Mouse (Mus musculus) mouse trophoblast stem cell (cell line): ENCODE results near the gene Glcci1.
"Not testable (repeated sequence)": the region's sequence is repeated elsewhere in the genome, so short reads cannot be mapped to it uniquely, and the experiment has no call there.

ENCODE experiments used
- in situ Hi-C, 2 experiments: fragments of 300-500 bp; cut with MseI, MboI; formaldehyde crosslinking; loops; 2 replicates in 1 of 2; 3 replicates in 1 of 2; pipeline ENCODE4 v1.15.1; 2025

Glcci1 gene

GRCm38 (mm10) chr6:8495109-8495826, 14.1 kb upstream of the Glcci1 start:
- in situ Hi-C loops = no loop called here

GRCm38 (mm10) chr6:8495827-8496222, 13.6 kb upstream of the Glcci1 start:
- in situ Hi-C loops = no loop called here

- in situ Hi-C loops = no loop called here
Observed at GRCm38 (mm10) chr6:8497234-8497867, 12.0 kb upstream of the Glcci1 start.

- in situ Hi-C loops = no loop called here
Observed at GRCm38 (mm10) chr6:8497868-8498257, 11.5 kb upstream of the Glcci1 start.

GRCm38 (mm10) chr6:8498961-8499360, 10.4 kb upstream of the Glcci1 start:
- in situ Hi-C loops = no loop called here

- in situ Hi-C loops = no loop called here
Observed at GRCm38 (mm10) chr6:8503953-8504352, 5.4 kb upstream of the Glcci1 start.

GRCm38 (mm10) chr6:8504521-8505228, 4.7 kb upstream of the Glcci1 start:
- in situ Hi-C loops = no loop called here

- in situ Hi-C loops = no loop called here
Observed at GRCm38 (mm10) chr6:8506631-8507030, 2.8 kb upstream of the Glcci1 start.

- in situ Hi-C loops = no loop called here
Observed at GRCm38 (mm10) chr6:8508883-8509536, 390 bp upstream of the Glcci1 start.

GRCm38 (mm10) chr6:8509961-8510863, 812 bp downstream of the Glcci1 start:
- in situ Hi-C loops = no loop called here

GRCm38 (mm10) chr6:8510864-8511428, 1.5 kb downstream of the Glcci1 start:
- in situ Hi-C loops = no loop called here

- in situ Hi-C loops = no loop called here
Observed at GRCm38 (mm10) chr6:8511447-8511846, 2.0 kb downstream of the Glcci1 start.

- in situ Hi-C loops = no loop called here
Observed at GRCm38 (mm10) chr6:8512416-8512815, 3.0 kb downstream of the Glcci1 start.

GRCm38 (mm10) chr6:8519687-8520086, 10.3 kb downstream of the Glcci1 start:
- in situ Hi-C loops = no loop called here

GRCm38 (mm10) chr6:8521231-8521630, 11.8 kb downstream of the Glcci1 start:
- in situ Hi-C loops = no loop called here

- in situ Hi-C loops = no loop called here
Observed at GRCm38 (mm10) chr6:8524717-8525116, 15.3 kb downstream of the Glcci1 start.

GRCm38 (mm10) chr6:8531104-8531894, 21.9 kb downstream of the Glcci1 start:
- in situ Hi-C loops = no loop called here

GRCm38 (mm10) chr6:8536944-8537343, 27.5 kb downstream of the Glcci1 start:
- in situ Hi-C loops = no loop called here

- in situ Hi-C loops = not testable (repeated sequence)
Observed at GRCm38 (mm10) chr6:8541531-8541930, 32.1 kb downstream of the Glcci1 start.

- in situ Hi-C loops = no loop called here
Observed at GRCm38 (mm10) chr6:8544822-8545221, 35.4 kb downstream of the Glcci1 start.
